ENCODE assay signal across 8 mouse cellular contexts in the genomic region with DNA sequence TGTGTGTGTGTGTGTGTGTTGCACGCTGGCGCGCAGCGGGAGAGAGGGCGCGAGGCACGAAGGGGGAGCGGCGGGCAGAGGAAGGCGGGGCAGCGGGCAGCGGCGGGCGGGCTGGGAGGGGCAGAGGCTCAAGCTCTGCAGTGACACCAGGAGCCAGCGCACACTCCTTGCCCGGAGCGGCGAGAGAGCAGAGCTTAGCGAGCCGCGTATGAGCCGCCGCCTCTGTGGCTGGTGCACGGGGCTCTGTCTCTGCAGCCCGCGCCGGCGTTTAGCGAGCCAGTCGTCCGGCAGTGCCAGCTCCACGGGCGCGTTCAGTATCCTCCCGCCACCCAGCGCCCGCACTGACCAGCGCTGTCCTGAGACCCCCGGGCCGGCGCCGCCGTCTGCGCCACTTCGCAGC. TPM values are rescaled to one million over a fixed set of nuclear protein-coding genes. Genes with fewer than 3 reads are reported as not detected.
DNase-seq lines count a peak whose midpoint lies in the region; ATAC-seq and TF ChIP-seq lines count a peak whose summit lies in the region.

A gene (plus strand): TSS at position 140 of the 400 bp plus-strand sequence.

- no peak for TF ChIP-seq CTCF in intestine, postnatal 0 days (IDR thresholded peaks at IDR 0.05; ENCODE audit: low read depth)
- TF ChIP-seq CTCF in small intestine, adult 2 months (IDR thresholded peaks at IDR 0.05; ENCODE audit: extremely low read depth, insufficient read length, insufficient replicate concordance, low read depth, low read length), result no peak

- peak within 1 kb of the TSS; percentile 44 for H3K4me3 ChIP-seq in intestine, postnatal 0 days (ENCODE audit: low read depth, low read length)
- H3K4me3 ChIP-seq in limb, embryonic 12.5 days (replicated peaks), result peak within 1 kb of the TSS; percentile 57
- peak within 1 kb of the TSS; percentile 68 for H3K4me3 ChIP-seq in midbrain, embryonic 12.5 days
- H3K4me3 ChIP-seq in small intestine, adult 2 months (ENCODE audit: low read depth, low read length), result peak within 1 kb of the TSS; percentile 60

- no peaks in the 10 kb centered on the region for H3K36me3 ChIP-seq in intestine, postnatal 0 days (ENCODE audit: control insufficient read depth, insufficient read depth)
- no peaks in the 10 kb centered on the region for H3K36me3 ChIP-seq in limb, embryonic 12.5 days
- H3K36me3 ChIP-seq in midbrain, embryonic 12.5 days, result no peaks in the 10 kb centered on the region
- H3K36me3 ChIP-seq in small intestine, adult 2 months (ENCODE audit: control insufficient read depth, insufficient read depth, low read length), result no peaks in the 10 kb centered on the region

- TF ChIP-seq POLR2A in small intestine, adult 2 months (IDR thresholded peaks at IDR 0.05; ENCODE audit: low read depth, low read length), result no peak

- peak within 1 kb of the TSS; percentile 99 for H3K4me2 ChIP-seq in intestine, postnatal 0 days (replicated peaks; ENCODE audit: low read depth)
- peak within 1 kb of the TSS; percentile 90 for H3K4me2 ChIP-seq in limb, embryonic 12.5 days
- H3K4me2 ChIP-seq in midbrain, embryonic 12.5 days (replicated peaks), result peak within 1 kb of the TSS; percentile 95

- ATAC-seq in intestine, postnatal 0 days, result peak; percentile 86
- peak; percentile 86 for ATAC-seq in limb, embryonic 12.5 days (ENCODE audit: insufficient number of reproducible peaks, insufficient read depth, low FRiP score, low TSS enrichment, low read depth)
- ATAC-seq in midbrain, embryonic 12.5 days (ENCODE audit: low FRiP score, low read depth), result peak; percentile 93

- 0% methylated on average over 27 of the region's 45 CpGs for WGBS in intestine, postnatal 0 days
- WGBS in limb, embryonic 12.5 days, result under 1% methylated on average over 42 of the region's 45 CpGs
- 0% methylated on average over 28 of the region's 45 CpGs for WGBS in midbrain, embryonic 12.5 days
- WGBS in small intestine, adult 2 months, result under 1% methylated on average over 35 of the region's 45 CpGs

- H3K4me1 ChIP-seq in intestine, postnatal 0 days (replicated peaks; ENCODE audit: control insufficient read depth, insufficient read depth, low read length), result no peaks in the 10 kb centered on the region
- peaks cover 17% of the 10 kb centered on the region for H3K4me1 ChIP-seq in limb, embryonic 12.5 days (replicated peaks)
- H3K4me1 ChIP-seq in midbrain, embryonic 12.5 days, result peaks cover 18% of the 10 kb centered on the region
- H3K4me1 ChIP-seq in small intestine, adult 2 months (ENCODE audit: control insufficient read depth, insufficient read depth, insufficient read length, low read length), result peaks cover 5% of the 10 kb centered on the region

- peak within 1 kb of the TSS; percentile 7 for H3K9ac ChIP-seq in intestine, postnatal 0 days (ENCODE audit: low read depth, low read length)
- H3K9ac ChIP-seq in limb, embryonic 12.5 days (replicated peaks), result peak within 1 kb of the TSS; percentile 71
- peak within 1 kb of the TSS; percentile 70 for H3K9ac ChIP-seq in midbrain, embryonic 12.5 days (replicated peaks)

- no peaks in the 10 kb centered on the region for H3K9me3 ChIP-seq in intestine, postnatal 0 days (ENCODE audit: control insufficient read depth)
- H3K9me3 ChIP-seq in limb, embryonic 12.5 days, result no peaks in the 10 kb centered on the region
- no peaks in the 10 kb centered on the region for H3K9me3 ChIP-seq in midbrain, embryonic 12.5 days

- DNase-seq in adrenal gland, postnatal 10 days, result peak; percentile 88
- peak; percentile 91 for DNase-seq in embryo, embryonic 11 days
- peak; percentile 94 for DNase-seq in heart, adult 11 months
- DNase-seq in MN1 (ENCODE audit: low spot score), result no peak

- H3K27me3 ChIP-seq in intestine, postnatal 0 days (replicated peaks; ENCODE audit: control insufficient read depth, insufficient read depth, low read length), result peaks cover 26% of the 10 kb centered on the region
- peaks cover 15% of the 10 kb centered on the region; the same call in 1 of the 2 replicates for H3K27me3 ChIP-seq in limb, embryonic 12.5 days
- H3K27me3 ChIP-seq in midbrain, embryonic 12.5 days, result peaks cover 5% of the 10 kb centered on the region; the same call in 1 of the 2 replicates
- H3K27me3 ChIP-seq in small intestine, adult 2 months (ENCODE audit: control insufficient read depth, insufficient read depth, low read length), result peaks cover 31% of the 10 kb centered on the region

- no peak within 1 kb of the TSS for H3K27ac ChIP-seq in intestine, postnatal 0 days (ENCODE audit: low read depth, low read length)
- H3K27ac ChIP-seq in limb, embryonic 12.5 days, result peak within 1 kb of the TSS; percentile 62
- peak within 1 kb of the TSS; percentile 61 for H3K27ac ChIP-seq in midbrain, embryonic 12.5 days (replicated peaks)
- H3K27ac ChIP-seq in small intestine, adult 2 months (ENCODE audit: insufficient read depth, low read depth, low read length), result no peak within 1 kb of the TSS

RNA-seq across cellular contexts. Expression of the gene that starts here (rescaled TPM):
- total RNA-seq in adrenal gland, postnatal 10 days (2021), result 1 to 10 TPM; 3.3 to 3.9 TPM
- polyA plus RNA-seq in intestine, postnatal 0 days (2015; fragmentation: Nextera tagmentation; extraction: Ambion mirVana), result 0.51 and 0.67 TPM in 2 replicates
- polyA plus RNA-seq in limb, embryonic 12.5 days (2016; fragmentation: Nextera tagmentation; extraction: Ambion mirVana), result 7.2 and 7.3 TPM in 2 replicates
- polyA plus RNA-seq in midbrain, embryonic 12.5 days (2016; fragmentation: Nextera tagmentation; extraction: Ambion mirVana), result 5.4 TPM in 2 replicates
- 0.09 TPM in 2 replicates for polyA plus RNA-seq in small intestine, adult 2 months (2012; rRNA removed)

Comparison
In these comparisons a context has a peak if more than half of its experiments do, and no peak if none do; other contexts are left out.
1. Peak in ATAC-seq, H3K4me3 ChIP-seq, H3K9ac ChIP-seq and H3K4me2 ChIP-seq in intestine, postnatal 0 days; RNA of the gene not detected or under 1 TPM.
2. H3K27ac ChIP-seq: peak in limb, embryonic 12.5 days (single experiment) and midbrain, embryonic 12.5 days (single experiment); none in intestine, postnatal 0 days (single experiment) and small intestine, adult 2 months (single experiment).
3. H3K9ac ChIP-seq: peak in every context shown above with its lines; median percentile 71 in limb, embryonic 12.5 days; 70 in midbrain, embryonic 12.5 days; 7 in intestine, postnatal 0 days.
4. Peak in every context shown above with its lines, with median percentiles within 50 percentile points of each other: ATAC-seq, H3K4me2 ChIP-seq and H3K4me3 ChIP-seq.